Mouse (Mus musculus): ENCODE results near the gene Atg9b.

The Atg9b gene

DNA sequence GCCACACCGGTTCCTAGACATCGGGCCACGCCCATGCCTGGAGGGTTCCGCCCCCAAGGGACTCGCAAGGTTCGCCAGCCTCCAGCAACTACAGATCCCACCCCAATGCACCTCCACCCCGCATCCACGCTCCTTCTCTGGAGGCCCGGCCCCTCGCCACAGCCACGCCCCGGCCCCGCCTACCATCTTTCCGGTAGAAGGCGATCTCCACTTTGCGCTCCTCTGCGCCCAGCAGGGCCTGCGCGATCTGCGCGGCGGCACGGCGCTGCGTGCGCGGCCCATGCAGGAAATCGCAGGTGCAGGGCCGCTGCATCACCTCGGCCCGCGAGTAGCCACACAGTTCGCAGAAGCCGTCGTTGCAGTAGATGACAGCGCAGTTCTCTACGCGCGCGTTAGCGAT, 43.8 kb downstream of the Atg9b start:
- no peak for DNase-seq (ENCODE audit: low read depth)

DNA sequence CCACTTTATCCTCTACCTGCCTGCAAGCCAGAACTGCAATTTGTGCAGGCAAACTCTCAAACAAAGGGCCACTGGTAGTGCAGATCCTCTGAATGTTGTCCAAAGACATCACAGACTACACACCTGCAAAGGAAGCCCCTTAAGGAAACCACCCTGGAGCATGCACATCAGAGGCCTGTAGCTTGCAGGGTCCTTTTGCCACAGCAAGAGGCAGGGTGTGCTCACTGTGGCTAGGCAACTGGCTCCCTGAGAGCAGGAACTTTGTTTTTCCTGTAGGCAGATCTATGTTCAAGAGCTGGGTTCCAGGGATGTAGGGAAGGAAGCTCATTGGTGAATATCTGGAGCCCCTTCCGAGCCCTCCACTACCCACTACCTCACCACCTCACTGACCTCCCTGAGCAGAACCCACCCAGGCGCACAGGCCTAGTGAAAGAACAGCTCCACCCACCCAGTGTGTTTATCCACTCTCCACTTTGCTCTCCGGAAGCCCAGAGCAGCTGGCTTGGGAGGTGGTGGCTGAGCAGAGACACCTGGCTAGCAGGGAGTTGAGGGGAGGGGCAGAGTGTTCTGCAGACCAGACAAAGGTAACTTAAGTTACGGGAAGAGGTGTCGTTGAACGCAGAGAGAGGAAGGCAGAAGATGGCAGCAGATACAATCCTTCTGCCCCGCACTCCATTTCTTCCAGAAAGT, 44.6 kb downstream of the Atg9b start:
- no peak for DNase-seq (ENCODE audit: low read depth)

DNA sequence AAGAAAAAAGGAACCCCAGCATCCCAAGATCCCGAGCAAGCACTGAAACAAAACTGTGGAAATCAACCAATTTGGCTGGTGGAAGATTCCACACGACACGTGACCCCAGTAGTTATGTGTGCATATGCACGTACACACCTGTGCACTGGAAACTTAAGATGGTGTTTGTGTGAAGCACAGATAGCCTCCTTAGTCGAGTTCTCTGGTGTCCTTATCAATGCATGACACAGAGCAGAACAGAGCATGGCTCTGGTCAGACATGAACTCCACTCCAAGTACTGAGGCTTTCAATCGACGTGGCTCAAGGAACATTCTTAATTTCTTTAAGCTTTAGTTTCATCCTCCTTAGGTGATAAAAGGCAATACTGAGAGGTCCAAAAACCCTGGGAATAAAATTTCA, 45.6 kb downstream of the Atg9b start:
- DNase-seq (ENCODE audit: low read depth), result no peak

DNA sequence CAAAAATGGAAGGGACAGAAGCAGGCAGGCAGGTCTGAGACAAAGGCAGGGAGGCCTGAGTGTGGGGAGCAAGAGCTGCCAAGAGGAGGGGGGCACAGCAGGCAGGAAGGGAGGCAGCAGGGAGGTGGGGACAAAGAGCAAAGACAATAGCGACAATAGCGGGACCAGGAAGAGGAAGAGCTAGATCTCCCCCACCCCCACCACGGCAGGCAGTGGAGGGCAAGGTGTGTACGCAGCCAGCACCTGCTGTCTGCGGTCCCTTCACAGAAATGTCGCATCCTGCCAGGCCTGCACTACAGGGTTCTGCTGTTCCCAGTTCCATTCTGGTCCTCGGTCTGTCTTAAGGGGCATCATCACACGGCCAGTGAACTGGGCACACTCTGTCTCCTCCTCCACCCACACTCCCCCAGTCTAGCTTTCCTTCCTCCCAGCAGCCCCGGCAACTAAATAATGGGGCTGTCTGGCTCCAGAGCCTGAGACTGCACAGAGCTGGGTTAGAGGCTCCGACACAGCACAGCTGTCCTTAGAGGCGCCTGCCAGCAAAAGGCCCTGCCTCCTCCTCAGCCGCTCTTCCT, 47.4 kb downstream of the Atg9b start:
- no peak for DNase-seq (ENCODE audit: low read depth)

GRCm38 (mm10) chr5:24343977-24344436, 47.9 kb downstream of the Atg9b start:
- no peak for DNase-seq (ENCODE audit: low read depth)

DNA sequence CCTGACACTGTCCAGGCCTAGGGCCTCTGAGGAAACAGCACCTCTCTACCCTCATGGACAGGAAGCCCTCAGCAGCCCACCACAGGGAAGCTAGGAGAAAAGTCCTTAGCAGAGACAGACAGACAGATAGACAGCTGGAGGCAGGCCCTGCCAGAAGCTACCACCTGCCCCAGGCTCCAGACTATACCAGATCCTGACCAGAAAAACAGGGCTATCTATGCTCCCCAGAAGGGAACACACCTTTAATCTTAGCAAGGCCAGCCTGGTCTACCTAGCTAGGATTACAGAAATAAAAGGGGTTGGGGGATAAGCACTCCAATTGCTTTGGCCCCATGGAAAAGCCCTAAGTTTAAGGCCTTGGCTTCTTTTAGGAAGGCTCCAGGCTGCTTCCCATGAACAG, 48.6 kb downstream of the Atg9b start:
- no peak for DNase-seq (ENCODE audit: low read depth)

- DNase-seq (ENCODE audit: low read depth), result no peak
Measured at GRCm38 (mm10) chr5:24342966-24343365, 49.0 kb downstream of the Atg9b start.

- DNase-seq (ENCODE audit: low read depth), result no peak
Measured at GRCm38 (mm10) chr5:24342205-24342963, 49.6 kb downstream of the Atg9b start.

DNA sequence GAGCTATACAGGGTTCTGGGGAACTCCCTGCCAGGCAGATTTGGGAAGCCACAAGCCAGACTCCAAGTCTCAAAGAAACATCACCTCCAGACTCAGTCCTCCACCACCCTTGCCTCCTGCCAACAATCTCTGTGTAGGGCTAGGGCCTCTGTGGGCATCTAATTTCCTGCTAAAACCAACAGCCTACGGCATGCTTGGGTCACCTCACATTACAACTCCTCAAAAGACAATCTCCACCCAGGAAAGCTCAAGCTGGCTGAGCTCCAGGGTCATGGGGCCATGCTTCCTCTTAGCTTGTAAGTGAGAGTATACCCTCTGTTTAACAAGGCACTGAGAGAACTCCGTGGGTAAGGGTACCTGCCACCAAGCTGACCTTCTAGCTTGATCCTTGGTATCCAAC, 54.1 kb downstream of the Atg9b start:
- DNase-seq (ENCODE audit: low read depth), result no peak

- no peak for DNase-seq (ENCODE audit: low read depth)
Measured at GRCm38 (mm10) chr5:24337366-24337765, 54.6 kb downstream of the Atg9b start.

DNA sequence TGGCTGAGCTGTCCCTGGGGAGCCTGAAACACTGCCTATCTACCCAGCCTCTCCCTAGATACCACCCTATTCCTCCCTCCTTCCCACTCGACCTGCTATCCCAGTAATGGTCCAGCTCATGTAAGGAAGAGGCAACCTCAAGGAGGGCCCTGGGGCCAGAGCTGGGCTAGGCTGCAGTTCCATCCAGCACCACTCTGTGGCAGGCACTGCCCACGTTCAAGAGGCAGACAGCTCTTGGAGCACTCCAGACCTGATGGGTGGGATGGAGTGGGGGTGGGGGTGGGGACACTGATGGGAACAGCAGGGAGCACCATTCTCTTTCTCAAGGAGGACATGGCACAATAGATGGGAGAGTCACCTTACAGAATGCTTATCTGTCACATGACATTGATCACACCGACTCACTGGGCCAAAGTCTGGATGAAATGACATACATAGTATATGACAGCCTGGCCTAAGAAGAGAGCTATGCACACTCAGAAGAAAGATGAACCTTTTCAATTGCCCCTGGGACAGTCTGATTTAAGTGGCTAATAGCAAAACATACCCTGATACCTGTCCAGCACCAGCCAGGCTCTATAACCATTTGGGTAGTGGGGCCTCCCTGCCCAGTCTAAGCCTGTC, 55.9 kb downstream of the Atg9b start:
- no peak for DNase-seq (ENCODE audit: low read depth)

DNA sequence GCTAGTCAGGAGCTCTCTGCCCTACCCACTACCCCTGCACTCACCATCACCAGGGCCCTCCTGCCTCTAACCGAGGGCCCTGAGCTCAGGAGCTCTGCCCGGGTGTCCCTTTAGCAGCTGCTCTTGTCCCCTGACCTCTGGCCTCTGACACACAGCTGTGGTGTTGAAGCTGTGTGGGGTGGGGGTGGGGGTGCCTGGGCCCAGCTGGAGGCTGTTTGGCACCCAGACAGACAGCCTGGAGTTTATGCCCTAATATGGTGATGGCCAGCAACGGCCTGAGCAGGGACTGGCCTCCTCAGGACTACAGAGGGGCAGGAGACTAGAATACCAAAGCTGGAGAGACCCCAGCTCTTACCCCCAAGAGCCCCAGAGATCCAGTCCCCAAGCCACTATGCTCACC, 57.2 kb downstream of the Atg9b start:
- no peak for DNase-seq (ENCODE audit: low read depth)

All from fibroblast of lung, adult 2 months (primary cell).